Mouse (Mus musculus): ENCODE measurements around the gene Ndufv3.

GRCm38 (mm10) chr17:31557947-31558542 is 38.1 kb downstream of the Ndufv3 start:
- TF ChIP-seq CTCF (IDR thresholded peaks at IDR 0.05; ENCODE audit: borderline replicate concordance, insufficient read depth, low read depth, low read length) (no peak), POLR2A (IDR thresholded peaks at IDR 0.05; ENCODE audit: borderline replicate concordance, insufficient read depth, low read length) (no peak)

Data from cerebellum, adult 2 months (tissue).